Mouse (Mus musculus) layer of hippocampus, adult 8-10 months (tissue): ENCODE measurements around the gene Itpr2. TPM values are rescaled to one million over a fixed set of nuclear protein-coding genes. Genes with fewer than 3 reads are reported as not detected.

Experiments used
- DNase-seq, 2 experiments: peaks; one replicate each; pipeline ENCODE4 v3.0.0; 2022; ENCODE audit warnings: low spot score in 2 of 2
- total RNA-seq, 4 experiments: library from RNA; stranded (reverse); gene quantifications; 2 replicates each; pipeline ENCODE4 v1.2.4; 2022

The Itpr2 gene
- total RNA-seq, 4 experiments from 2014 or later, result 17.4 to 26.0 (median 21.9) TPM

DNA sequence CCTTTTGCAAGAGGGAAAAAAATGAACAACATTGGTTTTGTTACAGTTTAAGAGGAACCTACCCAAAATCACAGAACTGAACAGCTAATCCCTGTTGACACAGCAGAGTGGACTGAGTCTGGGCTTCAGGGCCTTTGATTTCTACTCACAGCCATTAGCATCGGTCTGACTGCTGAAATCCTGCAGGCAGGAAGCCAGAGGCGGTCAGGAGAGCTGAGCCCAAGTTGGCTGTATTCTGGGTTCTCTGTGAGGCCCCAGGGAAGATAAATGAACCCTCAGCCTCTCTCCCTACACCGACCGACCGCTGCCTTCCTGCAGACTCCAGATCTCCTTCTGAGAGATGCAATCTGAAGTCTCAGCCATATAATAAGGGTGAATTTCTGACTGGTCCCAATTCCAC is 231.9 kb downstream of the Itpr2 start:
- peak in 1 of 2 experiments; percentile 36 for DNase-seq

GRCm38 (mm10) chr6:146269291-146269690 is 232.7 kb downstream of the Itpr2 start:
- no peak for DNase-seq

GRCm38 (mm10) chr6:146260674-146261376 is 241.2 kb downstream of the Itpr2 start:
- DNase-seq, result no peak

DNA sequence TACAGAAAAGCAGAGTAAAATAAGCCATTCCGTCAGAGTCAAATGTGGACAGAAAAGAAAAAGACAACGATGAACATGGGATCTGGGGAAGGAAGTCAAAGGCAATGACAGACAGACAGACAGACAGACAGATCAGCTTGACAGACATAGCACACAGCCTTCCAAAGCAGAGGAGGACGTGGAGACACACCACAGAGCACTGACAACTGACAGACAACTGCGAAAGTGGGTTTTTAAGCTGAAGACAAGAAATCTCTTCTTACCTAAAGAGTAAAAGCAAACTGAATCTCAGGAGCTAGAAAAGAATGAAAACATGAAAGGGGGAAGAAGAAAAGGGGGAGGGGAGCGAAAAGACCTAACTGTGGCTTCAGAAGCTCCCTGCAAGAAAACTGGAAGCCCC is 243.3 kb downstream of the Itpr2 start:
- DNase-seq, result no peak

GRCm38 (mm10) chr6:146258261-146258660 is 243.8 kb downstream of the Itpr2 start:
- no peak for DNase-seq

DNA sequence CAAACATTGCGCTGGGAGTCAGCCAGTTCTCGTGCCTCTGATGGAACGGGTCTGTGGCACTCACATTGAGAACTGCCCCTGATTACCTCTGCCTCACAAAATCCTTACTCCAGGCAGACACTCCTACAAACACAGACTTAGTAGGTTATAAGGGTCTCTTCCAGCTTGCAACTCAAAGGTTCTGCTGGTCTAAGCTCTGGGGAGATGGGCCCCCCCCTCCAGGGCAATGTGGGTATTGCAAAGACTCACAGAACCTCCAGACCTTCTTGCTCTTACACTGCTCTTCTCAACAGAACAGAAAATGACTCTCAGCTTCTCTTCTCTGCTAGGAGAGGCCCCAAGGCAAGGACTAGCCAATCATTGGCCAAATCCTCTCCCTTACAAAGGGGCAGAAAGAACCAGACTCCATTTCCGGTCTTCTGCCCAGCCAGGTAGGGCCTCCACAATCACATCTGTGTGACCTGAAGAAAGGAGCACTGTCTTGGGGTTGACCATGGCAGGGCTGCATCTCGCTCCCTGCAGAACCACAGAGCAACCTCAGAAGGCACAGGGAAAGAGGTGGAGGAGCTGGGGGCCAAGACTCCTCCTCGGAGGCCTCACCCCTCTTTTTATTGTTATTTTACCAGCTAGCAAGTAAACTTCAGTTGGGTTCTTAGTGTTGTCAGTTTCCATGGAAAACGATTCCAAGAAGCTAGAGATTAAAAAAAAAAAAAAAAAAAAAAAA is 244.9 kb downstream of the Itpr2 start:
- peak in 1 of 2 experiments; percentile 16 for DNase-seq

- DNase-seq, result no peak
Observed at GRCm38 (mm10) chr6:146256401-146256800, 245.6 kb downstream of the Itpr2 start.

DNA sequence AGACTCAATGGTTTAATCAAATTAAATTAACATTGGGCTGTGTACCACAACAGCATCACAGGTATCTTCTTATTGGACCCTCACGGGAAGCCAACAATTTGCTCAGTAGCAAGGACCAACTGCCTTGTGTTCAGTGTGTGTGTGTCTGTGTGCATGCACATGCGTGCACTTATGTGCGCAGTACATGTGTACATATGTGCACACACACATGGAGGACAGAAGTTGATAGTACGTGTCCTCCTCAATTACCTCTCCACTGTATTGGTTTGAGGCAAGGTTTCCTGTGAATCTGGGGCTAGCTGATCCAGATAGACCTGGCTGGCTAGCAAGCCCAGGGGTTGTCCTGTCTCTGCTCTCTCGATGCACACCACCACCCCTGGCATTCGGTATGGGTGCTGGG is 246.4 kb downstream of the Itpr2 start:
- no peak for DNase-seq

- no peak for DNase-seq
Observed at GRCm38 (mm10) chr6:146254931-146255330, 247.1 kb downstream of the Itpr2 start.

- DNase-seq, result no peak
Observed at GRCm38 (mm10) chr6:146254216-146254820, 247.7 kb downstream of the Itpr2 start.

GRCm38 (mm10) chr6:146249096-146249495 is 252.9 kb downstream of the Itpr2 start:
- no peak for DNase-seq

DNA sequence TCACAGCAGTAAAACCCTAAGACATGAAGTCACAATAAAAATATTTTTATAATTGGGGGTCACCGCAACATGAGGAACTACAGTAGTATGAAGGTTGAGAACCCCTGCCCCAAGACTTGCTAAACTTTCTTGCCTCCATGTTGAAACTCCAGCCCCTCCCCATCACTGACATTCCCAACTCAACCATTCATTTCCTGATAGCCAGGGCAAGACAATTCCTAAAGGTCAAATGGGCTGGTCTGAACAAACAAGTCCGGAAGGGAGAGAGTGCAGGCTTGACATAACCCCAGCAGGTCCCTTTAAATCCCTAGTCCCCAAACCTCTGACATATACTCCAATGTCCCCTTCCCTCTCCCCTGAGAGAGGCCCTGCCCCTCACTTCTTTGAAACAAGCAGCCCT is 253.7 kb downstream of the Itpr2 start:
- DNase-seq, result no peak

- DNase-seq, result no peak
Observed at GRCm38 (mm10) chr6:146247906-146248305, 254.1 kb downstream of the Itpr2 start.

DNA sequence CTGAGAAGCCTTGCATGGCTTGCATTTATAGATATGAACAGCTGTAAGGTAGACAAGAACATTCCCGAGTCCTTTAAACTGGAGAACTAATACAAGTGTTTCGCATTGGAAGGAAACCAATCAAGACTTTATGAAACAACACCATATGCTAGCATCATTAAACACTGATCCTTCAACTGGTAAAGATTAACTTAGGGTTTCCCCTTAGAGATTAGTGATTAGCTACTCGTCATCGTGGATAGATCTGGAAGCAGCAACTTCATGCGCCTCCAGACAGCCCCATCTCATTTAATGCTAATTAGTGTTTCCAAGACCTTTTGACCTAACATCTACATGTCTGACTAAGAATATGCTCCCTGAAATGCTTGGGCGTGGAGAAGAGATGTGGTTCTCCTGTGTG is 255.7 kb downstream of the Itpr2 start:
- no peak for DNase-seq

DNA sequence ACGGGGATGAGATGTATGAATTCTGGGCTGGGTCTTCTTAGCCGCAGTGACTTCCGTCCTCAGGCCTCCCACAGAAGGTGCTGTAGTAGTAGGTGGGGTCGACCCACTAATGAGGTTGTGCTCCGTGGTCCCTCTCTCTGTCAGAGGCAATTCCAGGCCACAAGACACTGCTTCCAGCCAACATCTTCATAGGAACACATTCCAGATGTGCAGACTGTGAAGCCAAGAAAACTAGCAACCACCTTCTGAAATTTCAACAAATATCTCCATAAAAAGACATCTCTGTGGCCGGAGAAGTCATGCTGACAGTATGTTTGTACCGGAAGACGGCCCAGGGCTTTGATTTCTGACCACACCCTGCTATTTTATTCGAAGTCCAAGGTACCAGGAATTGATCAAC is 256.1 kb downstream of the Itpr2 start:
- DNase-seq, result no peak

DNA sequence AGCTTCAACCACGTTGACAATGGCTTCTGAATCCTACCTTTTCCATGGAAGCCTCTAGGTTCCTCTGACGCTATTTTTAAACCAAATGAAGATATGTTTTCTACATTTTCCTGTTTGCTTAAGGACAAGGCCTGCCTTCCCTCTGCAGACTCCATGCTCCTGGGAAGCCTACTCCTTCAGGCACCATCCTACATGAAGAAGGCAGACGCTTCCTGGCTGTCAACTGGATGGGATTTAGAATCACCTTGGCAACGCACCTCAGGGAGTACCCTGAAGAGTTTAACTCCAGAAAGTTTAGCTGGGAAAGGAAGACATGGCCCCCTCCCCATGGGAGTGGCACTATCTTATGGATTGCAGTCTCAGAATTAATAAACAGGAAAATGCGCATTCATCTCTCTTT is 259.0 kb downstream of the Itpr2 start:
- DNase-seq, result no peak

- no peak for DNase-seq
Observed at GRCm38 (mm10) chr6:146241336-146241735, 260.7 kb downstream of the Itpr2 start.

DNA sequence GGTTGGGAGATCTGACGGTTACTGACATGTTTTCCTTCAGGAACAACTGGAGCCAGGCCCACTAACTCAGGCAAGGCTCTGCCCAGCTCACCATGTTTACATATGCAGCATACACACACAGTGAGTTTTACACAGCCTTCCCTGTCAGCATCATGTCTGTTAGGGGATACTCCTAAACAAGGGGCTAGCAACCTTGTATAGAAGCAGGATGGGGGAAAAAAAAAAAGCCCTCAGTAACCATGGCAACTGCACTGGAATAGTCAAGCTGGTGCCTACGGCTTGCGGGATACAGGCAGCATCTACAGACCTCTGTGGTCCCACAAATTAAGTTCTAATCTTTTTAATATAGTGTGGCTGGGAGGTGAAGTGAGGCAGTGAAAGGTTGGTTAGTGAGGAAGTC is 266.9 kb downstream of the Itpr2 start:
- DNase-seq, result no peak

DNA sequence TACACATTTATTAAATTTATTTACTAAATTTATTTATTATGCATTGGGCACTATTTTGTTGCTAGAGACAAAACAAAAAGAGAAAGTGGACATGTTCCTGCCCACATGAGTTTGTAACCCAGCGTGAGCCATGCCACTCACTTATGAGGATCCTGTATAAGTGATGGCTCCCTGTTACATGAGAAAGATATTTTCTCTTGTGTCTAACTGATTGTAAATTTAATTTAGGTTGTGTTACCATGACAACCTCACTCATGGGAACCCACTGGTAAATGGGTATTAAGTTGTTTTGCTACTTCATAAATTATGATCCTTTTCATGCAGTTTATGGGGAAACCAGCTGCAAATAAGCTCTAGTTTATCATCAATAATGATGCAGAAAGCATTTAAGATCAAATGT is 267.6 kb downstream of the Itpr2 start:
- no peak for DNase-seq

- DNase-seq, result no peak
Observed at GRCm38 (mm10) chr6:146230903-146231302, 271.1 kb downstream of the Itpr2 start.

- no peak for DNase-seq
Observed at GRCm38 (mm10) chr6:146230373-146230788, 271.6 kb downstream of the Itpr2 start.

DNA sequence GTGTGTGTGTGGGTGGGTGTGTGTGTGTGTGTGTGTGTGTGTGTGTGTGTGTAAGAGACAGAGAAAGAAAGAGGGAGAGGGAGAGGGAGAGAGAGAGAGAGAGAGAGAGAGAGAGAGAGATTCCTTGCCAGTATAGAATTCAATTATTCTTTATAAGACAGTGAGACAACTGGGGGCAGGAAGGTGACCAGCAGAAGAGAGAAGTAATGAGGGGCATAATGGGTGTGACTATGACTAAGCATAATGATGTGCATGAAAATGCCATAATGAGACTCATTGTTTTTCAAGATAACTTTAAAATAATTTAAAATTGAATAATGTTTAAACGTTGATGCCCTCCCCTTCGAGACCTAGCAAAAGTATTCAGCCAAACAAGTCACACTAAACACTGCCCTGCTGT is 272.1 kb downstream of the Itpr2 start:
- DNase-seq, result no peak

DNA sequence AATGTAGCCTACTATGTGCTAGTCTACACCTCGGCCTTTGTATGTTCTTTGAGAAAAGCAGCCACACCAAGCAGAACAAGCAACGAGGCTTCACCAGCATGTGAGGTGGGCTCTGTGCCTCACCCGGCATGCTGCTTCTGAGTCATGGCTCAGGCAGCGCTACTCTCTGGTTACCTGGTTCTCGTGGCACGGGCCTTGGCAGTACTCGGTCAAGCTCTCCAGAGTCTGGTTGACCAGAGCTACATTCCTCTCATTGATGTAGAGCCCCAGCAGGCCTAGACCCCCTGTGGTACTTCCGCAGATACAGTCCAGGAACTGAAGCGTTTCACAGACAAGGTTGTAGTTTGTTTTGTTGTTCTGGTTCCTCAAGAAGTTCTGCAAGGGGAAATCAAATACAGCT is 272.5 kb downstream of the Itpr2 start:
- no peak for DNase-seq
